Mouse (Mus musculus) bone marrow, adult 2 months (tissue): ENCODE measurements around the gene Ntrk3. TPM values are rescaled to one million over a fixed set of nuclear protein-coding genes. Genes with fewer than 3 reads are reported as not detected.

Experiments
- H3K27ac ChIP-seq: fragments of 200-500 bp; 2 replicates; pipeline ENCODE4 v1.5.1; 2012; ENCODE audit warnings: low read depth, mild to moderate bottlenecking, control low read depth, inconsistent platforms, low read length; ENCODE audit not compliant: control insufficient read depth, poor library complexity, insufficient read depth
- H3K4me1 ChIP-seq: fragments of 200-500 bp; 2 replicates; pipeline ENCODE4 v1.6.1; 2011; ENCODE audit warnings: low read length; ENCODE audit not compliant: control insufficient read depth, insufficient read depth
- H3K4me3 ChIP-seq: fragments of 200-500 bp; replicated peaks from 2 replicates; pipeline ENCODE3; 2011; ENCODE audit warnings: mild to moderate bottlenecking, low read depth, low read length, control low read depth; ENCODE audit not compliant: control insufficient read depth
- CTCF ChIP-seq: fragments of 200-500 bp; IDR thresholded peaks from 2 replicates; pipeline ENCODE4 v1.5.1; 2011; ENCODE audit warnings: low read length, control low read depth; ENCODE audit not compliant: control insufficient read depth, insufficient read depth
- POLR2A ChIP-seq: fragments of 200-500 bp; IDR thresholded peaks from 2 replicates; pipeline ENCODE4 v1.6.1; 2011; ENCODE audit warnings: low read depth, mild to moderate bottlenecking, control low read depth, low read length, borderline replicate concordance; ENCODE audit not compliant: control insufficient read depth
- WGBS: fragments of 180-500 bp; shearing (Covaris S2); methylation state at CpG from one replicate; pipeline ENCODE4 v1.1.7; 2018; 5-methylcytosine and 5-hydroxymethylcytosine counted together
- polyA plus RNA-seq: library from polyadenylated mRNA; stranded (reverse); fragments of >200 nt; gene quantifications from 2 replicates; pipeline ENCODE4 v1.2.4, GENCODE M21; 2011; ENCODE audit warnings: low replicate concordance; ENCODE audit not compliant: missing spikeins, insufficient read depth, insufficient read length

Gene Ntrk3
- polyA plus RNA-seq, 1 experiment: 1.0 TPM

DNA sequence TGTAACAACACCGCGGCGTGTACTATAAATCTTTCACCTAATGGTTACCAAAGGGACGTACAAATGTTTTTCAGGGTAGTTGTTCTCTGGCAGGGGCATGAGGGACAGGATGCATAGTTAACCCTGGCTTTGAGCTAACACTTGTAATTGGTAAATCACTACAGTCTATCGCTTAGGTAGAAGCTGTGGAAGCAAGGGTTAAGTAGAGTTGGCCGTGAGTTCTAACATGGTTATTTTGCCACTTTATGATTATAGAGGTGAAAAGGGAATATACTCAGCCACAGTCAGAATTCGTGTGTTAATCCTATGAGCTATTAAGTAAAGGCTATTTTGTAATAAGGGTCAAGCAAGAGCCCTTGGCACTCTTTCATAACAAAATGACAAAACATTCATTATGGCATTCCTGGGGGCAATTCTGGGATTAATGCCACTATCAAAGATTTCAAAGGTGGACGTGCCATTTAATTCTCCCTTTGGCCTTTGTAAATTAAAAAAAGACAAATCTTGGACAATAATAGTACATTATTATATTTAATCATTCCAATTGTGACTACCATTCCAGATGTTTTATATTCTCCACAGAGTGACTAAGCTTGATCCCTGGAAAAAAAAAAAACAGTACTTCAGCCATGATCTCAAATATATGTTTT lies 1.7 kb upstream of the Ntrk3 start:
- Histone ChIP-seq H3K4me1 (no peaks in the 10 kb centered on the region), H3K27ac (no peak overlapping the region), H3K4me3 (no peak overlapping the region)
- 73% methylated on average over 8 of the region's 8 CpGs for whole genome bisulfite sequencing
- no peak for TF ChIP-seq POLR2A
- no peak for TF ChIP-seq CTCF

- Histone ChIP-seq H3K4me1 (no peaks in the 10 kb centered on the region), H3K27ac (no peak overlapping the region), H3K4me3 (no peak overlapping the region)
- TF ChIP-seq CTCF (no peak), POLR2A (no peak)
- WGBS: 87% methylated on average over 6 of the region's 6 CpGs
Measured at GRCm38 (mm10) chr7:78737196-78737595, 616 bp downstream of the Ntrk3 start.

DNA sequence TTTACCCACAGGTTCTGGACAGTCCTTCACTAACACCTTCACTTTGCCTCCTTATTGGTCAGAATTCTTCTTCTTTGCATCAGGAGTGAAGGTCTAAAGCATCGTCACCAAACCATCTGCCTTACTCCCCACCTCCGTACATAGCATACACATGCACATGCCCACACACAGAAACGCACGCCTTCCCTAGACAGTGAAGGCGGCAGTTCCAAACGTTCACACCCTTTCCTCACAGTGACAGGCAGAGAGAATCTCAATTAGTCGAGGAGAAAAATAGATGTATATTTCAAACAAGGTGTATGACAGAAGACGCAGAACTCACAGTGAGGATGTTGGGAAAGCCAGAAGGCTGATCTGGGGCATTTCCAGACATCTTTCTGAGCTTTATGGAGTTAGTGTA lies 6.4 kb downstream of the Ntrk3 start:
- Histone ChIP-seq H3K4me3 (no peak overlapping the region), H3K27ac (no peak overlapping the region), H3K4me1 (no peaks in the 10 kb centered on the region)
- WGBS: 77% methylated on average over 8 of the region's 8 CpGs
- TF ChIP-seq CTCF (no peak), POLR2A (no peak)

GRCm38 (mm10) chr7:78724591-78724990 lies 13.2 kb downstream of the Ntrk3 start:
- Histone ChIP-seq H3K4me1 (no peaks in the 10 kb centered on the region; the same call in 1 of the 2 replicates), H3K4me3 (no peak overlapping the region), H3K27ac (no peak overlapping the region)
- 53% methylated on average over 4 of the region's 4 CpGs for WGBS
- TF ChIP-seq CTCF (no peak), POLR2A (no peak)

DNA sequence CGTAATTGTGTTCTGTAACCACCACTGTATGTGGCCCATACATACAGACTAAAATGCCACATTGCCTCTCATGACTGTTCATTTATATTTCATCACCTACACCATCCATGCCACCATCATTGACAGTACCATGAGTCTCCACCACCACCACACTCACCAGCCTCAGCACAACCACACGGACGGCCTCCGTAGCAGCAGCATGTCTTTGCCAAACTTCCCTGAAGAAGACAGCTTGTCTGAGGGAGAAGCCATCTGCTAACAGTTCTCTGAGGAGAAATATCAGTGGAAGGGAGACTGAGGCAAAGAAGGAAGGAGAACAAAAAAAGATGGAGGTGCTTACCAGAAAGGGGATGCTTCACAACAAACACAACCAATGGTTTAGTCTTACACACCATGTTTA lies 15.8 kb downstream of the Ntrk3 start:
- no peak overlapping the region for H3K27ac ChIP-seq

GRCm38 (mm10) chr7:78720989-78721816 lies 16.6 kb downstream of the Ntrk3 start:
- no peak for TF ChIP-seq POLR2A
- TF ChIP-seq CTCF: no peak
- Histone ChIP-seq H3K4me3 (no peak overlapping the region), H3K27ac (no peak overlapping the region), H3K4me1 (no peaks in the 10 kb centered on the region; the same call in 1 of the 2 replicates)
- WGBS: 21% methylated on average over 9 of the region's 9 CpGs

More for the DNA sequence above, 15.8 kb downstream of the Ntrk3 start:
- no peaks in the 10 kb centered on the region; the same call in 1 of the 2 replicates for H3K4me1 ChIP-seq
- WGBS: 88% methylated on average over 4 of the region's 4 CpGs
- TF ChIP-seq CTCF: no peak
- no peak for TF ChIP-seq POLR2A
- no peak overlapping the region for H3K4me3 ChIP-seq

- 39% methylated on average over 7 of the region's 7 CpGs for WGBS
- peak overlapping the region; percentile 15; the same call in 1 of the 2 replicates for H3K27ac ChIP-seq
- TF ChIP-seq POLR2A: no peak
- TF ChIP-seq CTCF: no peak
Measured at GRCm38 (mm10) chr7:78719795-78720460, 17.9 kb downstream of the Ntrk3 start.

DNA sequence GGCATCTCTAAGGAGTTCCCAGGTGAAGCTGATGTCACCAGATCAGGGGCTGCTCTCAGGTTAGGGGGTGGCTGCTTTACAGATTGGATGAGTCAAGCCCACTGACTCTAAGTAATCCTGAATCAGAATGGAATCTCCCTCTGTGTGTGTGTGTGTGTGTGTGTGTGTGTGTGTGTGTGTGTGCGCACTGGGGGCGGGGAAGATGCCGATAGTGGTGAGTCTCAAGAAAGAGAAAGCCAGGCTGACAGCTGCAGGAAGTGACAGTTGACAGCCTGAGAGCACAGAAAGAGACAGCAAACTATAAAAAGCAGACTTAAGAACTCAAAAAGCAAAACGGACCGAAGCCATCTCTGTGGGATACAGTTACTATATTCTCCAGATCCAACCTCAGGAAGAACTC lies 18.7 kb downstream of the Ntrk3 start:
- Histone ChIP-seq H3K4me1 (no peaks in the 10 kb centered on the region; the same call in 1 of the 2 replicates), H3K4me3 (no peak overlapping the region), H3K27ac (peak overlapping the region; percentile 66; the same call in 1 of the 2 replicates)
- no peak for TF ChIP-seq POLR2A
- no peak for TF ChIP-seq CTCF
- 8% methylated on average over 5 of the region's 5 CpGs for WGBS

More at GRCm38 (mm10) chr7:78719795-78720460, 17.9 kb downstream of the Ntrk3 start:
- Histone ChIP-seq H3K4me1 (no peaks in the 10 kb centered on the region; the same call in 1 of the 2 replicates), H3K4me3 (no peak overlapping the region)

GRCm38 (mm10) chr7:78718191-78718609 lies 19.6 kb downstream of the Ntrk3 start:
- H3K4me1 ChIP-seq: no peaks in the 10 kb centered on the region; the same call in 1 of the 2 replicates
- TF ChIP-seq POLR2A (no peak), CTCF (no peak)
- 89% methylated on average over 8 of the region's 8 CpGs for WGBS
- H3K4me3 ChIP-seq: no peak overlapping the region
- H3K27ac ChIP-seq: no peak overlapping the region
